Mouse (Mus musculus) olfactory bulb, adult 2 months (tissue): Measurements from ENCODE around the gene Dynlt1c.
"Not testable (repeated sequence)": the region's sequence is repeated elsewhere in the genome, so short reads cannot be mapped to it uniquely, and the experiment has no call there.

Experiments used
- CTCF ChIP-seq: fragments of 200-500 bp; IDR thresholded peaks from 2 replicates; pipeline ENCODE4 v1.5.1; 2012; ENCODE audit warnings: low read depth, mild to moderate bottlenecking, low read length, moderate library complexity; ENCODE audit not compliant: insufficient read depth
- POLR2A ChIP-seq: fragments of 200-500 bp; IDR thresholded peaks from 2 replicates; pipeline ENCODE4 v1.6.1; 2012; ENCODE audit warnings: mild to moderate bottlenecking, low read depth, low read length, moderate library complexity; ENCODE audit not compliant: insufficient read depth

GRCm38 (mm10) chr17:6624926-6625558, 23.6 kb downstream of the Dynlt1c start:
- TF ChIP-seq POLR2A, CTCF: not testable (repeated sequence)
